Mouse (Mus musculus) neutrophil, adult 65 days (primary cell): Measurements from ENCODE around the gene Rps26. TPM values are rescaled to one million over a fixed set of nuclear protein-coding genes. Genes with fewer than 3 reads are reported as not detected.

Experiments used
- total RNA-seq: library from RNA; stranded (reverse); gene quantifications from 2 replicates; pipeline ENCODE4 v1.2.4, GENCODE M21; 2023

The Rps26 gene
- total RNA-seq: 150 and 359 TPM in 2 replicates

GRCm38 (mm10) chr10:128626311-128627310 is at the start of gene Rps26:
Rps26 (minus strand) TSS chr10:128626747.

GRCm38 (mm10) chr10:128673763-128674468 is 47.4 kb upstream of the Rps26 start, which contains the start of gene Suox:
Suox (minus strand) TSS chr10:128674073.

GRCm38 (mm10) chr10:128645111-128646011 is 18.8 kb upstream of the Rps26 start, which contains the start of gene Ikzf4:
Ikzf4 (minus strand) TSS chr10:128645991.

GRCm38 (mm10) chr10:128589464-128590192 is 36.9 kb downstream of the Rps26 start, which contains the start of gene Erbb3:
Erbb3 (minus strand) TSS chr10:128589652.

Other genes with a start within 250 kb of the Rps26 start
- gene Ankrd52, start 249.6 kb downstream of the Rps26 start, total RNA-seq: 29.8 and 44.1 TPM in 2 replicates
- not detected in 2 replicates for gene Slc39a5, start 225.5 kb downstream of the Rps26 start, total RNA-seq
- gene Nabp2, start 215.3 kb downstream of the Rps26 start, total RNA-seq: 23.4 and 31.8 TPM in 2 replicates
- 37.4 and 48.3 TPM in 2 replicates for gene Rnf41, start 215.1 kb downstream of the Rps26 start, total RNA-seq
- gene Smarcc2, start 167.5 kb downstream of the Rps26 start, total RNA-seq: 79.4 TPM in 2 replicates
- gene Myl6, start 132.6 kb downstream of the Rps26 start, total RNA-seq: 1,119 and 1,205 TPM in 2 replicates
- gene Myl6b, start 128.1 kb downstream of the Rps26 start, total RNA-seq: 1.9 and 2.0 TPM in 2 replicates
- gene Esyt1, start 100.9 kb downstream of the Rps26 start, total RNA-seq: 116 and 144 TPM in 2 replicates
- 21.4 and 25.9 TPM in 2 replicates for gene Zc3h10, start 79.0 kb downstream of the Rps26 start, total RNA-seq
- 1,166 and 1,291 TPM in 2 replicates for gene Rpl41, start 77.4 kb downstream of the Rps26 start, total RNA-seq
- 28.5 and 31.0 TPM in 2 replicates for gene Pa2g4, start 60.8 kb downstream of the Rps26 start, total RNA-seq
- gene Erbb3, start 37.1 kb downstream of the Rps26 start, total RNA-seq: 0.35 and 0.50 TPM in 2 replicates
- gene Ikzf4, start 19.2 kb upstream of the Rps26 start, total RNA-seq: 0.16 TPM in 1 of 2 replicates, not detected in the other
- 1.0 and 1.2 TPM in 2 replicates for gene Suox, start 47.3 kb upstream of the Rps26 start, total RNA-seq
- 95.8 and 96.9 TPM in 2 replicates for gene Rab5b, start 69.5 kb upstream of the Rps26 start, total RNA-seq
- gene Pmel, start 77.4 kb upstream of the Rps26 start, total RNA-seq: 2.3 and 2.6 TPM in 2 replicates
- 71.8 and 90.9 TPM in 2 replicates for gene Cdk2, start 78.3 kb upstream of the Rps26 start, total RNA-seq
- 46.0 and 58.2 TPM in 2 replicates for gene Dgka, start 118.1 kb upstream of the Rps26 start, total RNA-seq
- 23.9 and 25.2 TPM in 2 replicates for gene Pym1, start 121.1 kb upstream of the Rps26 start, total RNA-seq
- 4.7 and 6.9 TPM in 2 replicates for gene Mmp19, start 164.2 kb upstream of the Rps26 start, total RNA-seq
- 59.9 and 86.6 TPM in 2 replicates for gene Dnajc14, start 177.3 kb upstream of the Rps26 start, total RNA-seq
- gene Tmem198b, start 177.6 kb upstream of the Rps26 start, total RNA-seq: 5.1 and 5.8 TPM in 2 replicates
- gene Sarnp, start 190.6 kb upstream of the Rps26 start, total RNA-seq: 24.9 and 29.6 TPM in 2 replicates
- gene Ormdl2, start 194.9 kb upstream of the Rps26 start, total RNA-seq: 20.0 and 24.0 TPM in 2 replicates